Comparison of ENCODE assay signal across 19 mouse cellular contexts in the genomic region with DNA sequence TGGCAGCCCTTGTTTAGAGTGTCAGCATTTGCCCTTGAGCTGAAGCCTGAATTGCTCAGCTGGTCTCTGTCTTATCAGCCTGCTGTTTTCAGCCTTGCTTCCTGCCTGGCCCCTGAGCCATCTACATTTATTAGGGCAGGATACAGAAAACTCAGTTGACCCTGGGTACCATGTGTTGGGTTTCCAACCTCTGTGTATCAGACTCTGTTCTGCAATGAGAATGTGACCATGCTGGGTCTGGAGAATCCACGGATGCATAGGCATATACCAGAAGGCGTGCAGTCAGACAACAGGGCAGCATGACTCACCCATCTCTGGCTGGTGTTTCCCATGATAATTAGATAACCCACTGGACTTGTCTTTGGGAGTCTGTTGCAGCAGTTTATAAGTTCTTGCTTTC. TPM values are rescaled to one million over a fixed set of nuclear protein-coding genes. Genes with fewer than 3 reads are reported as not detected.
DNase-seq lines count a peak whose midpoint lies in the region; ATAC-seq and TF ChIP-seq lines count a peak whose summit lies in the region.
"Had no signal": no experiment of that assay in that cellular context is flagged by ENCODE, and none has a peak within 500 bp of the region (broad histone marks: within the 10 kb centered on the region; RNA-seq: fewer than 3 reads in every experiment).

No protein-coding gene starts in this region.

- in situ Hi-C loops in CH12.LX (cut with MboI; ENCODE audit: low pct_ligation_motif_present, low pct_unique_long_range_greater_than_20kb, low sequenced_read_pairs): no loop called here

- no peak; the same call in 1 of the 2 replicates for TF ChIP-seq EP300 in CH12.LX (IDR thresholded peaks at IDR 0.05; ENCODE audit: low read length)

- no peaks in the 10 kb centered on the region for H3K36me3 ChIP-seq in heart, embryonic 13.5 days
- peaks cover 3 to 65% of the 10 kb centered on the region in 2 experiments for H3K36me3 ChIP-seq in CH12.LX (replicated peaks in 1 of 2; ENCODE audit: control insufficient read depth in 1 of 2, insufficient read depth in 1 of 2, low read length in 1 of 2)
- no peaks in the 10 kb centered on the region for H3K36me3 ChIP-seq in intestine, embryonic 15.5 days
- H3K36me3 ChIP-seq in hindbrain, postnatal 0 days (ENCODE audit: insufficient read depth, low read length): no peaks in the 10 kb centered on the region
- H3K36me3 ChIP-seq: embryonic facial prominence, embryonic 12.5 days; forebrain, embryonic 15.5 days; hindbrain, embryonic 13.5 days; limb, embryonic 13.5 days; midbrain, embryonic 15.5 days had no signal

- peaks cover 20% of the 10 kb centered on the region for H3K4me1 ChIP-seq in heart, embryonic 13.5 days
- H3K4me1 ChIP-seq in CH12.LX (ENCODE audit: control insufficient read depth in 1 of 2, insufficient read depth in 2 of 2): peaks cover 19 to 28% of the 10 kb centered on the region in 2 experiments
- no peaks in the 10 kb centered on the region for H3K4me1 ChIP-seq in intestine, embryonic 15.5 days (replicated peaks)
- no peaks in the 10 kb centered on the region for H3K4me1 ChIP-seq in hindbrain, postnatal 0 days (ENCODE audit: insufficient read depth, low read length)
- H3K4me1 ChIP-seq: embryonic facial prominence, embryonic 12.5 days; forebrain, embryonic 15.5 days; hindbrain, embryonic 13.5 days; limb, embryonic 13.5 days; midbrain, embryonic 15.5 days had no signal

- no peak overlapping the region for H3K9ac ChIP-seq in heart, embryonic 13.5 days
- peak overlapping the region; percentile 19; the same call in 1 of the 2 replicates for H3K9ac ChIP-seq in CH12.LX (ENCODE audit: insufficient read depth, low read depth)
- H3K9ac ChIP-seq in intestine, embryonic 15.5 days: no peak overlapping the region
- no peak overlapping the region for H3K9ac ChIP-seq in hindbrain, postnatal 0 days (replicated peaks; ENCODE audit: low read length)
- H3K9ac ChIP-seq: embryonic facial prominence, embryonic 12.5 days; forebrain, embryonic 15.5 days; hindbrain, embryonic 13.5 days; limb, embryonic 13.5 days; midbrain, embryonic 15.5 days had no signal

- no peaks in the 10 kb centered on the region; the same call in 1 of the 2 replicates for H3K79me2 ChIP-seq in CH12.LX (replicated peaks; ENCODE audit: control insufficient read depth, extremely low read depth, insufficient read depth, poor library complexity, severe bottlenecking)

- H3K4me3 ChIP-seq in heart, embryonic 13.5 days: no peak overlapping the region
- peak overlapping the region in 1 of 3 experiments; percentile 9 for H3K4me3 ChIP-seq in CH12.LX (replicated peaks in 1 of 3; ENCODE audit: low read depth in 2 of 3, low read length in 2 of 3, poor library complexity in 1 of 3)
- H3K4me3 ChIP-seq in intestine, embryonic 15.5 days (replicated peaks): no peak overlapping the region
- H3K4me3 ChIP-seq in hindbrain, postnatal 0 days (ENCODE audit: low read length): no peak overlapping the region
- H3K4me3 ChIP-seq: embryonic facial prominence, embryonic 12.5 days; forebrain, embryonic 15.5 days; hindbrain, embryonic 13.5 days; limb, embryonic 13.5 days; midbrain, embryonic 15.5 days had no signal

- TF ChIP-seq CTCF in CH12.LX (conservative IDR thresholded peaks at IDR 0.05 in 1 of 2, IDR thresholded peaks at IDR 0.05 in 1 of 2; ENCODE audit: low read depth in 2 of 2, low read length in 2 of 2): no peak
- TF ChIP-seq CTCF in hindbrain, postnatal 0 days (IDR thresholded peaks at IDR 0.05; ENCODE audit: low read depth): no peak

- peaks cover 4% of the 10 kb centered on the region for H3K9me3 ChIP-seq in heart, embryonic 13.5 days
- peaks cover 36% of the 10 kb centered on the region for H3K9me3 ChIP-seq in CH12.LX (replicated peaks; ENCODE audit: low read length)
- no peaks in the 10 kb centered on the region for H3K9me3 ChIP-seq in intestine, embryonic 15.5 days
- H3K9me3 ChIP-seq in hindbrain, postnatal 0 days (ENCODE audit: low read length): peaks cover 4% of the 10 kb centered on the region; the same call in 1 of the 2 replicates
- H3K9me3 ChIP-seq: forebrain, embryonic 15.5 days; hindbrain, embryonic 13.5 days; limb, embryonic 13.5 days; midbrain, embryonic 15.5 days had no signal

- H3K4me2 ChIP-seq in heart, embryonic 13.5 days: no peak overlapping the region
- H3K4me2 ChIP-seq in CH12.LX (ENCODE audit: insufficient read depth, low read depth, poor library complexity, severe bottlenecking): no peak overlapping the region; the same call in 1 of the 2 replicates
- no peak overlapping the region for H3K4me2 ChIP-seq in intestine, embryonic 15.5 days (replicated peaks)
- H3K4me2 ChIP-seq in hindbrain, postnatal 0 days (ENCODE audit: low read depth, low read length): no peak overlapping the region
- H3K4me2 ChIP-seq: embryonic facial prominence, embryonic 12.5 days; forebrain, embryonic 15.5 days; hindbrain, embryonic 13.5 days; limb, embryonic 13.5 days; midbrain, embryonic 15.5 days had no signal

- H3K27me3 ChIP-seq in heart, embryonic 13.5 days (replicated peaks): no peaks in the 10 kb centered on the region
- no peaks in the 10 kb centered on the region for H3K27me3 ChIP-seq in CH12.LX (replicated peaks)
- H3K27me3 ChIP-seq in intestine, embryonic 15.5 days (replicated peaks): no peaks in the 10 kb centered on the region
- no peaks in the 10 kb centered on the region for H3K27me3 ChIP-seq in hindbrain, postnatal 0 days (ENCODE audit: insufficient read depth, low read length)
- H3K27me3 ChIP-seq: embryonic facial prominence, embryonic 12.5 days; forebrain, embryonic 15.5 days; hindbrain, embryonic 13.5 days; limb, embryonic 13.5 days; midbrain, embryonic 15.5 days had no signal

- WGBS in heart, embryonic 13.5 days: 12% methylated on average over 2 of the region's 2 CpGs
- 48% methylated on average over 2 of the region's 2 CpGs for WGBS in intestine, embryonic 15.5 days
- 88% methylated on average over 2 of the region's 2 CpGs for WGBS in hindbrain, postnatal 0 days

- no peak for TF ChIP-seq RAD21 in CH12.LX (IDR thresholded peaks at IDR 0.05; ENCODE audit: low read depth, low read length)

- ATAC-seq in heart, embryonic 13.5 days (ENCODE audit: extremely low read depth, insufficient number of reproducible peaks, low FRiP score, low TSS enrichment): no peak
- peak; percentile 79 for ATAC-seq in intestine, embryonic 15.5 days
- no peak for ATAC-seq in hindbrain, postnatal 0 days
- ATAC-seq: forebrain, embryonic 15.5 days; midbrain, embryonic 15.5 days had no signal

- H3K27ac ChIP-seq in heart, embryonic 13.5 days (replicated peaks): peak overlapping the region; percentile 58
- H3K27ac ChIP-seq in CH12.LX (ENCODE audit: insufficient read depth, low read depth): peak overlapping the region; percentile 70
- H3K27ac ChIP-seq in intestine, embryonic 15.5 days: no peak overlapping the region
- H3K27ac ChIP-seq in hindbrain, postnatal 0 days: no peak overlapping the region
- H3K27ac ChIP-seq: embryonic facial prominence, embryonic 12.5 days; forebrain, embryonic 15.5 days; hindbrain, embryonic 13.5 days; limb, embryonic 13.5 days; midbrain, embryonic 15.5 days had no signal

- DNase-seq in heart, adult 8-10 months (ENCODE audit: low spot score): no peak
- DNase-seq in 416B (ENCODE audit: low read depth) (peak; percentile 64), CH12.LX (ENCODE audit: extremely low read depth) (no peak)
- DNase-seq in hindbrain, postnatal 0 days (ENCODE audit: low spot score): no peak
- no peak for DNase-seq in layer of hippocampus, adult 9-10 months (ENCODE audit: low spot score)
- DNase-seq: cerebellum, adult 8-10 months; kidney, adult 18-20 months; kidney, postnatal 10 days; lung, adult 2 months; lung, postnatal 4 days; retina, postnatal 1 day; thymus, postnatal 36 days had no signal

- dilution Hi-C loops in CH12.LX (cut with MboI; ENCODE audit: extremely low pct_ligation_motif_present, extremely low pct_unique_long_range_greater_than_20kb, low sequenced_read_pairs): no loop called here

- TF ChIP-seq POLR2A in CH12.LX (IDR thresholded peaks at IDR 0.05; ENCODE audit: low read depth, low read length): no peak

TF ChIP-seq in CH12.LX, 34 proteins besides CTCF, POLR2A, EP300 and RAD21 (continues in another document):
- TF ChIP-seq JUND (conservative IDR thresholded peaks at IDR 0.05; ENCODE audit: low read depth, low read length) (no peak), ZKSCAN1 (IDR thresholded peaks at IDR 0.05; ENCODE audit: borderline replicate concordance, low read depth, low read length) (no peak), E2F4 (IDR thresholded peaks at IDR 0.05; ENCODE audit: insufficient replicate concordance, low read depth, low read length) (no peak), MXI1 (IDR thresholded peaks at IDR 0.05; ENCODE audit: low read depth, low read length) (no peak), SMC3 (IDR thresholded peaks at IDR 0.05; ENCODE audit: low read depth, low read length) (no peak), TBP (conservative IDR thresholded peaks at IDR 0.05; ENCODE audit: low read depth, low read length) (no peak), KAT2A (IDR thresholded peaks at IDR 0.05; ENCODE audit: insufficient replicate concordance, low read length) (no peak), UBTF (IDR thresholded peaks at IDR 0.05; ENCODE audit: low read depth, low read length) (no peak), CHD1 (IDR thresholded peaks at IDR 0.05; ENCODE audit: low read depth, low read length) (0 out of 2 replicates have a peak, but pooled peaks have one; percentile 64), GABPA (IDR thresholded peaks at IDR 0.05; ENCODE audit: insufficient replicate concordance, low read depth, low read length) (no peak), PAX5 (IDR thresholded peaks at IDR 0.05; ENCODE audit: low read length) (no peak), NELFE (IDR thresholded peaks at IDR 0.05; ENCODE audit: low read depth, low read length) (no peak), MAZ (IDR thresholded peaks at IDR 0.05; ENCODE audit: low read depth, low read length) (no peak), MEF2A (IDR thresholded peaks at IDR 0.05; ENCODE audit: borderline replicate concordance, low read depth, low read length) (no peak), NRF1 (IDR thresholded peaks at IDR 0.05; ENCODE audit: low read depth, low read length) (no peak), ZMIZ1 (IDR thresholded peaks at IDR 0.05; ENCODE audit: low read depth, low read length) (no peak), SIN3A (IDR thresholded peaks at IDR 0.05; ENCODE audit: low read length) (peak; percentile 39; the same call in 1 of the 2 replicates)

RNA-seq across cellular contexts. Expression of a gene that starts 21.8 kb away (rescaled TPM):
- 4.5 TPM in 2 replicates for polyA plus RNA-seq in heart, embryonic 13.5 days (2015; fragmentation: Nextera tagmentation; extraction: Ambion mirVana)
- total RNA-seq in heart, adult 8-10 months (2022): 10 to 100 TPM in 1 of 4 experiments, 1 to 10 TPM in 3; 5.3 to 10.6 (median 7.6) TPM
- total RNA-seq in CH12.LX (2012; rRNA removed) (125 and 140 TPM in 2 replicates), CH12.LX (2014; rRNA removed) (119 and 142 TPM in 2 replicates)
- 99.0 and 104 TPM in 2 replicates for polyA plus RNA-seq in CH12.LX (2012; ENCODE audit: insufficient read length, low read depth)
- polyA plus RNA-seq in intestine, embryonic 15.5 days (2015; fragmentation: Nextera tagmentation; extraction: Ambion mirVana): 4.7 and 5.7 TPM in 2 replicates
- 22.5 and 29.4 TPM in 2 replicates for total RNA-seq in hindbrain, postnatal 0 days (2014; rRNA removed)
- 11.9 and 13.4 TPM in 2 replicates for polyA plus RNA-seq in hindbrain, postnatal 0 days (2015; fragmentation: Nextera tagmentation; extraction: Ambion mirVana)

Comparison
In these comparisons a context has a peak if more than half of its experiments do, and no peak if none do; other contexts are left out.
1. H3K27ac ChIP-seq: peak in heart, embryonic 13.5 days (single experiment) and CH12.LX (single experiment); none in intestine, embryonic 15.5 days (single experiment) and hindbrain, postnatal 0 days (single experiment).